Mouse (Mus musculus): ENCODE data around the gene Atp8b2.

- no peak for TF ChIP-seq POLR2A (IDR thresholded peaks at IDR 0.05; ENCODE audit: borderline replicate concordance, low read depth, low read length)
- no peak for TF ChIP-seq CTCF (IDR thresholded peaks at IDR 0.05; ENCODE audit: low read depth, low read length)
These were observed 13.6 kb upstream of the Atp8b2 start for GRCm38 (mm10) chr3:89976859-89977258.

All from bone marrow macrophage, adult 2 months (primary cell).